Mouse (Mus musculus) heart, postnatal 10 days (tissue): ENCODE results near the gene Socs4. TPM values are rescaled to one million over a fixed set of nuclear protein-coding genes. Genes with fewer than 3 reads are reported as not detected.
A peak's percentile ranks its signal among the peaks of the same experiment; 100 is the strongest.

Source experiments
- DNase-seq, 2 experiments: peaks; one replicate each; pipeline ENCODE4 v3.0.0; 2021
- intact Hi-C: fragments of 180-260 bp; cut with DNase I; formaldehyde crosslinking; loops from one replicate; pipeline ENCODE4 v1.15.1; 2025
- total RNA-seq, 2 experiments: library from RNA; stranded (reverse); gene quantifications; 2 replicates each; pipeline ENCODE4 v1.2.3; 2021

The Socs4 gene
- total RNA-seq, 2 experiments from 2014 or later, result 16.5 to 18.6 TPM

DNA sequence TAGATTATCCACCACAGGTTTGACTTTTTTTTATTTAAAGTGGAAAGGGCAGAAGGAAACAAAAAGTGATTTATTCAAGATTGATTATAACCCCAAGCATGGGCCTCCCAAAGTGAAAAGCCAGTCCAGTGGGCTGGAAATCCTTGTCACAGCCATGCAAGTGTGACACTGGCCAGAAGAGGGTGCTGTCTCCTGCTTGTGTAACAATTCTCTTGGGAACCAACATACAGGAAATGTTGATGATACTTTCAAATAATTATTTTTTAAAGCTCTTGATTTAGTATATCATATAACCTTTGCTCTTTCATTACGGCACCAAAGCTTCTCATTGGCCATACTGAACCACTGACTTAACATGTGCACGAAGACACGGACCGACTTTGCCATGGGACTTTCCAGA is 58.1 kb downstream of the Socs4 start:
- intact Hi-C loops, result loop anchor here (1.0 to 10.0 kb wide), 2 partner anchors 61 to 190 kb away; no protein-coding TSS in a partner anchor
- peak; percentile 55 to 74 for DNase-seq

- intact Hi-C loops, result loop anchor here (1.0 to 10.0 kb wide), 2 partner anchors 61 to 190 kb away; no protein-coding TSS in a partner anchor
- no peak for DNase-seq
Measured at GRCm38 (mm10) chr14:47335300-47335699, 58.6 kb downstream of the Socs4 start.

DNA sequence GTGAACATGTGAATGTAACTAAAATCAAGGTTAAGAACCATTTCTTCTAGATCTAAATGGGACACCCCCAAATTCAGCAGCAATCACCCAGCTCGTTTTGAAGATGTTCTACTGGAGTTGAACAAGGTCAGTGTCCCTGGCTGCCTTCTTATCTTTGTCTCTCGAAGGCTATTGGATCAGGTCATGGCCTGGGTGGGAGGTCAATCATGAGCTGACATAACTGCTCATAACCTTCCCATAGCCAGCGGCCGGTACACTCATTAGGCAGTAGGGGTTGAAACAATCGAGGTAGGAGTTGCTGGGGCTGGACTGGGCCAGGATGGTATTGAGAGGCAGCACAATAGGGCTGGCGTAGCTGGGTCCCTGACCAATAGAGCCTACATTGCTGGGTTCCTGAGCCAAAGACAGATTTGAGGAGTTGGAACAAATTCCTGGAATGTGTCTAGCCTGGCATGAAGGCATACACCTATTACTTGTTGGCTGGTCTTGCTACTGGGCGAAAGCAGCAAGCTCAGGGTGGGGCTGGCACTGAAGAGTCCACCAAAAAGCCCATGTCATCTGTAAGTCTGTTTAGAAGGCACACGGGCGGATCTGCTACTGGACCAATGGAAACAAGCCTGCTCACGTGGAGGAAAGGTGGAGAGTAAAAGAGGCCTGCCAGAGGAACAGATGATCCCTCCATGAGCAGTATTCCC is 63.6 kb downstream of the Socs4 start:
- no peak for DNase-seq
- intact Hi-C loops, result no loop called here

DNA sequence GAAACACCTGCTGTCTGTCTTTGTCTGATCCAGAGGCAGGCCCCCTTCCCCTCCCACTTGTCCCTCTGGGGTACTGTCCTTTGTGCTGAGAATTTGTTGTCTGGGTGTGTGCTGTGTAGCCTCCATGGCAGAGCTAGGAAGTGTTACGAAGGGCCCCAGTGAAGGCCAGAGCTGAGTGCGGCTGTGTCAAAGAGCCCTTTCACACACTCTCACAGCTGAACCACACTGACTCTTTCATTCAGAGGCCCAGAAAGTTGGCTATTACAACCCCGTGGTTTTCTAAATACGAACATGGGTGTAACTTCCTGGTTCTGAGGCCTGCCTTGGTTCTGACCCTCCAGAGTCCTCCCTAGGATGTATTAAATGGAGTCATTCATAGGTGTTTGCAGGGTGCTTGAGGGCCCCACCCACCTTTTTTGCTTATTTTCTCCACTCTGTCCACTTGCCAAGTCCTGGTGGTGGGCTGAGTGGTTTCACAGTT is 65.1 kb downstream of the Socs4 start:
- no peak for DNase-seq
- intact Hi-C loops, result no loop called here

Other genes with a start within 250 kb of the Socs4 start
- gene Gch1, start 87.5 kb upstream of the Socs4 start, total RNA-seq, result 1 to 10 TPM; 7.2 to 7.8 TPM
- gene Wdhd1, start 74 bp upstream of the Socs4 start, total RNA-seq, result 1 to 10 TPM; 3.9 to 5.3 TPM
- gene Mapk1ip1l, start 21.3 kb downstream of the Socs4 start, total RNA-seq, result 10 to 100 TPM; 48.2 to 53.8 TPM
- 1 to 10 TPM; 3.1 to 4.6 TPM for gene Lgals3, start 90.8 kb downstream of the Socs4 start, total RNA-seq
- gene Dlgap5, start 141.5 kb downstream of the Socs4 start, total RNA-seq, result 10 to 100 TPM in 1 of 2 experiments, 1 to 10 TPM in 1; 8.3 to 10.7 TPM
- gene Fbxo34, start 173.5 kb downstream of the Socs4 start, total RNA-seq, result 10 to 100 TPM; 18.6 to 20.7 TPM